Mouse (Mus musculus) bone marrow, adult 2 months (tissue): ENCODE results near the gene Prl7b1. TPM values are rescaled to one million over a fixed set of nuclear protein-coding genes. Genes with fewer than 3 reads are reported as not detected.

Experiments
- H3K27ac ChIP-seq: fragments of 200-500 bp; 2 replicates; pipeline ENCODE4 v1.5.1; 2012; ENCODE audit warnings: low read depth, mild to moderate bottlenecking, control low read depth, inconsistent platforms, low read length; ENCODE audit not compliant: control insufficient read depth, poor library complexity, insufficient read depth
- H3K4me1 ChIP-seq: fragments of 200-500 bp; 2 replicates; pipeline ENCODE4 v1.6.1; 2011; ENCODE audit warnings: low read length; ENCODE audit not compliant: control insufficient read depth, insufficient read depth
- H3K4me3 ChIP-seq: fragments of 200-500 bp; replicated peaks from 2 replicates; pipeline ENCODE3; 2011; ENCODE audit warnings: mild to moderate bottlenecking, low read depth, low read length, control low read depth; ENCODE audit not compliant: control insufficient read depth
- CTCF ChIP-seq: fragments of 200-500 bp; IDR thresholded peaks from 2 replicates; pipeline ENCODE4 v1.5.1; 2011; ENCODE audit warnings: low read length, control low read depth; ENCODE audit not compliant: control insufficient read depth, insufficient read depth
- POLR2A ChIP-seq: fragments of 200-500 bp; IDR thresholded peaks from 2 replicates; pipeline ENCODE4 v1.6.1; 2011; ENCODE audit warnings: low read depth, mild to moderate bottlenecking, control low read depth, low read length, borderline replicate concordance; ENCODE audit not compliant: control insufficient read depth
- WGBS: fragments of 180-500 bp; shearing (Covaris S2); methylation state at CpG from one replicate; pipeline ENCODE4 v1.1.7; 2018; 5-methylcytosine and 5-hydroxymethylcytosine counted together
- polyA plus RNA-seq: library from polyadenylated mRNA; stranded (reverse); fragments of >200 nt; gene quantifications from 2 replicates; pipeline ENCODE4 v1.2.4, GENCODE M21; 2011; ENCODE audit warnings: low replicate concordance; ENCODE audit not compliant: missing spikeins, insufficient read depth, insufficient read length

The Prl7b1 gene
- not detected in 2 replicates for polyA plus RNA-seq

DNA sequence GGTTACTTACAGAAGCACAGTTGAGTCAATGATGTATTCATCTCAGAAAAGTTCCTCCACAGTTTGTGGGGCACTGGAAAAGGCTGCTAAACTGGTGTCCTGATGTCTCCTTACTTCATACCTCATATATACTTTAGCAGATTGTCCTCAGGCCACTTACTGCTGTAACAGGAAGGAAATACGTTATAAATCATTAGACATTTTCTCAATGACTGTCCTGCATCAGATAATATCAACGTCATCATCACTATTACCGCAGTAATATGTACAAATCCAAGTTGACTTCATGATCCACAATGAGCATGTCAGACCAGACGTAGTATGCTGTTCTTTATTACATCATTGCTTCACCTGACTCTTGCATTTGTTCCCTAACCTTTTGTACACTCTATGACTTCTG lies at the start of gene Prl7b1:
Gene Prl7b1, minus strand, starts transcription at position 101 of the 400 bp plus-strand sequence.
- WGBS, result 54% methylated on average over 4 of the region's 4 CpGs
- Histone ChIP-seq H3K4me1 (no peaks in the 10 kb centered on the region), H3K27ac (no peak within 1 kb of the TSS), H3K4me3 (no peak within 1 kb of the TSS)
- no peak for TF ChIP-seq CTCF
- TF ChIP-seq POLR2A, result no peak

DNA sequence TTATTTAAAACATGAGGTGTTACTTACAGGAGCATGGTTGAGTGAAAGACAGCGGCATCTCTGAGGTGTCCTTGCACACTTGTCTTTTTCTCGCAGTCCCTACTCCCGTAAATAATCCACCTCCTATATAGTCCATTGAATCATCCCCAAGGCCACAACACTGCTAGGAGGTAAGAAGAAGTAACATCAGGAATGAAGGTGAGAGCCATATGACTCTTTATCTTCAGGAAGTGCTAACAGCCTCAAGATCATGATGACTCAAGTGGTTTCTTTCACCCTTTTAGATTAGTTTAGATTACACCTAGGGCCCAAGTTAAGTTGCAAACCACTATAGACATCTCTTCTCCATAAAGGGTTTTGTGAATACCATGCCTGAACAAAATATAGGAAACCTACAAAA lies 32.0 kb upstream of the Prl7b1 start, which contains the start of gene Prl7a1:
Gene Prl7a1, minus strand, starts transcription at position 101 of the 400 bp plus-strand sequence.
- no peaks in the 10 kb centered on the region for H3K4me1 ChIP-seq
- TF ChIP-seq POLR2A (no peak), CTCF (no peak)
- no peak within 1 kb of the TSS for H3K27ac ChIP-seq
- 91% methylated on average over 3 of the region's 3 CpGs for WGBS
- no peak within 1 kb of the TSS for H3K4me3 ChIP-seq

DNA sequence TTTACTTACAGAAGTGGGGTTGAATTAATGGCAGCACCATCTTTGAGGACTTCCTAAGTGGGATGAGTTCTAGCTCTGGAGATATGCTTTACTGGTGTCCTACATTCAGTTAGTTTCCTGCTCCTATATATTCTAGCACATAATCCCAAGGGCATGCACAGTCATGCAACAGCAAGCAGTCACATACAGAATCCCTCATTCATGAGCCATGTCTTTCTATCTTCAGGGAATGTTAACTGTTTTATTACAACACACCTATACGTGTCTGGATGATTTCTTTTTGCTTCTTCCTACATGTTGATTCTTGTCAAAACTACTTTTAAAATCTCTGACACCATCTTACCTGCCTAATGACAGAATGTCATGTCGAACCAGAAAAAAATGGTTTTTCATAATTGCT lies 28.3 kb downstream of the Prl7b1 start, which contains the start of gene Prl8a1:
Gene Prl8a1, minus strand, starts transcription at position 101 of the 400 bp plus-strand sequence.
- Histone ChIP-seq H3K4me3 (no peak within 1 kb of the TSS), H3K4me1 (no peaks in the 10 kb centered on the region), H3K27ac (no peak within 1 kb of the TSS)
- TF ChIP-seq POLR2A (no peak), CTCF (no peak)
- 75% methylated on average over 2 of the region's 2 CpGs for WGBS

DNA sequence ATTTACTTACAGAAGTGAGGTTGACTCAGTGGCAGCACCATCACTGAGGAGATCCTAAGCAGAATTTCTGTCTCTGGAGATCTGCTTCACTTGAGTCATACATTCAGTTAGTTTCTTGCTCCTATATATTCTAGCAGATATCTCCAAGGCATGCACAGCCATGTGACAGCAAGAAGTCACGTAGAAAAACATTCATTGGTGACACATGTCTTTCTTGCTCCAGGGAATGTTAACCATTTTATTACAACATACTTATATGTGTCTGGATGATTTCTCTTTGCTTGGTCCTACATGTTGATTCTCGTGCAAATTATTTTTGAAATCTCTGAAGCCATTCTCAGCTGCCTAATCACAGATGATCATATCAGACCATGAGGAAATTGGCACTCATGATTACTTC lies 45.9 kb downstream of the Prl7b1 start, which contains the start of gene Prl8a9:
Gene Prl8a9, minus strand, starts transcription at position 101 of the 400 bp plus-strand sequence.
- H3K4me3 ChIP-seq, result no peak within 1 kb of the TSS
- H3K4me1 ChIP-seq, result no peaks in the 10 kb centered on the region
- no peak within 1 kb of the TSS for H3K27ac ChIP-seq
- TF ChIP-seq POLR2A (no peak), CTCF (no peak)
- WGBS, result 69% methylated on average over 2 of the region's 2 CpGs

DNA sequence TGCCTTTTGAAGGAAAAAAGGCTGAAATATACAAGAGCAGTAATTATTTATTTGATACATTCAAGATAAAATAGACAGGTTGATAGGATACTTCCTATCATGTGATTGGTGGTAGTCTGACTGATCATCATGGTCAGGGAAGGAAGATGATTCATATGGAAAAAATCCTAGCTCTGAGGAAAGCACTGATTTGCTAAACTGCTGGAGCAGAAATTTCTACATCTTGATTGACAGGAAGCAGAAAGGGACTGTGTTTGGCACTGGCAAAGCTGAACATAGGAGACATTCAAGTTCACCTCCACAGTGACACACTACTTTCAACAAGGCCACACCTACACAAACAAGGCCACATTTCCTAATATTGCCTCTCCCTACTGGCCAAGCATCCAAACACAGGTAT lies 57.0 kb downstream of the Prl7b1 start:
- no peak overlapping the region for H3K4me3 ChIP-seq
- H3K27ac ChIP-seq, result no peak overlapping the region
- H3K4me1 ChIP-seq, result no peaks in the 10 kb centered on the region
- TF ChIP-seq POLR2A (no peak), CTCF (no peak)

Other genes starting within 250 kb of the Prl7b1 start
- gene Prl2b1, start 219.7 kb downstream of the Prl7b1 start, polyA plus RNA-seq, result not detected in 2 replicates
- gene Prl8a6, start 171.9 kb downstream of the Prl7b1 start, polyA plus RNA-seq, result not detected in 2 replicates
- not detected in 2 replicates for gene Prl8a8, start 97.4 kb downstream of the Prl7b1 start, polyA plus RNA-seq
- not detected in 2 replicates for gene Prl8a9, start 46.0 kb downstream of the Prl7b1 start, polyA plus RNA-seq
- not detected in 2 replicates for gene Prl8a1, start 28.4 kb downstream of the Prl7b1 start, polyA plus RNA-seq
- not detected in 2 replicates for gene Prl7a1, start 31.9 kb upstream of the Prl7b1 start, polyA plus RNA-seq
- gene Prl7a2, start 57.5 kb upstream of the Prl7b1 start, polyA plus RNA-seq, result not detected in 2 replicates
- gene Prl7d1, start 106.2 kb upstream of the Prl7b1 start, polyA plus RNA-seq, result not detected in 2 replicates
- gene Prl7c1, start 170.2 kb upstream of the Prl7b1 start, polyA plus RNA-seq, result not detected in 2 replicates
- not detected in 2 replicates for gene Prl2a1, start 191.1 kb upstream of the Prl7b1 start, polyA plus RNA-seq
- gene Prl2c1, start 238.8 kb upstream of the Prl7b1 start, polyA plus RNA-seq, result not detected in 2 replicates